Mouse (Mus musculus) liver, adult 2 months (tissue): ENCODE results near the gene Ddx5.

Experiments used
- CTCF ChIP-seq: fragments of 200-500 bp; IDR thresholded peaks from 2 replicates; pipeline ENCODE4 v1.5.1; 2011; ENCODE audit warnings: low read depth, low read length, control low read depth
- POLR2A ChIP-seq: fragments of 200-500 bp; IDR thresholded peaks from 2 replicates; pipeline ENCODE4 v1.6.1; 2011; ENCODE audit warnings: low read length, control low read depth; ENCODE audit not compliant: insufficient read depth; ENCODE audit errors: extremely low read depth

DNA sequence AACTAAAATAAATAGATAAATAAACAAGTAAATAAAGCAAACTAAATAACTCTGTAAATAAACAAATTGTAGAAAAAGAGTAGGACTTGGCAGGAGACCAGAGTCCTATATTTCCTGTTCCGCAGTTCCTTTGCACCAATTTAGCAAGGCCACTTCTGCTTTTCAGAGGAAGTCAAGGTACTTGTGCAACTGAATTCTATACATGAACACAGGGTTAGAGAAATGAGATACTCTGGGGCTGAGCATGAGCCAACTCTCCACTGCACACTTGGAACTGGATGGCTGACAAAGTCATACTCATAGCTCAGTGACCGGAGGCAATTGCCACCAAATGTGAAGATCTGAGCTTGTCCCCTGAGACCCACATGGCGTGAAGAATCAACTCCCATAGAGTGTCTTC lies 30.0 kb downstream of the Ddx5 start:
- TF ChIP-seq CTCF (no peak), POLR2A (no peak)
